Mouse (Mus musculus) neural tube, embryonic 14.5 days (tissue): ENCODE results near the gene Atp11b. TPM values are rescaled to one million over a fixed set of nuclear protein-coding genes. Genes with fewer than 3 reads are reported as not detected.

ENCODE experiments used
- ATAC-seq: fragments of 200-750 bp; cut with Nextera tagmentation; 2 replicates; pipeline ENCODE4 v1.8.0; 2017; ENCODE audit warnings: low read depth, mild to moderate bottlenecking, moderate TSS enrichment, moderate library complexity
- H3K27ac ChIP-seq: fragments of 300-500 bp; sonication (generic); 2 replicates; pipeline ENCODE4 v1.5.1; 2014; ENCODE audit warnings: low read depth, mild to moderate bottlenecking, control low read depth, low read length, moderate library complexity, mixed read lengths
- H3K27me3 ChIP-seq: fragments of 300-500 bp; sonication (generic); 2 replicates; pipeline ENCODE4 v1.6.1; 2014; ENCODE audit warnings: low read length; ENCODE audit not compliant: control insufficient read depth, insufficient read depth
- H3K36me3 ChIP-seq: fragments of 300-500 bp; sonication (generic); 2 replicates; pipeline ENCODE4 v1.6.1; 2014; ENCODE audit warnings: low read length, mixed read lengths; ENCODE audit not compliant: control insufficient read depth, insufficient read depth
- H3K4me1 ChIP-seq: fragments of 300-500 bp; sonication (generic); 2 replicates; pipeline ENCODE4 v1.6.1; 2014; ENCODE audit warnings: low read length; ENCODE audit not compliant: control insufficient read depth, insufficient read depth
- H3K4me2 ChIP-seq: fragments of 300-500 bp; sonication (generic); 2 replicates; pipeline ENCODE4 v1.6.1; 2014; ENCODE audit warnings: mild to moderate bottlenecking, low read depth, low read length, control low read depth
- H3K4me3 ChIP-seq: fragments of 300-500 bp; sonication (generic); 2 replicates; pipeline ENCODE4 v1.5.1; 2014; ENCODE audit warnings: low read depth, low read length, control low read depth, mixed read lengths
- H3K9ac ChIP-seq: fragments of 300-500 bp; sonication (generic); replicated peaks from 2 replicates; pipeline ENCODE4 v1.6.1; 2014; ENCODE audit warnings: low read depth, mild to moderate bottlenecking, control low read depth, low read length, mixed read lengths
- H3K9me3 ChIP-seq: fragments of 300-500 bp; sonication (generic); 2 replicates; pipeline ENCODE4 v1.6.1; 2016; ENCODE audit warnings: low read length; ENCODE audit not compliant: control insufficient read depth
- WGBS: fragments of 180-500 bp; shearing (Covaris S2); extraction: QIAGEN DNeasy Blood & Tissue Kit; methylation state at CpG from one replicate; pipeline ENCODE4 v1.1.7; 2014; 5-methylcytosine and 5-hydroxymethylcytosine counted together
- polyA plus RNA-seq: library from polyadenylated mRNA; unstranded; fragments of >200 nt; fragmentation: Nextera tagmentation; extraction: Ambion mirVana; gene quantifications from 2 replicates; pipeline ENCODE4 v1.2.1, GENCODE M21; 2014

The Atp11b gene
- polyA plus RNA-seq, 1 experiment from 2014 or later = 60.1 TPM

DNA sequence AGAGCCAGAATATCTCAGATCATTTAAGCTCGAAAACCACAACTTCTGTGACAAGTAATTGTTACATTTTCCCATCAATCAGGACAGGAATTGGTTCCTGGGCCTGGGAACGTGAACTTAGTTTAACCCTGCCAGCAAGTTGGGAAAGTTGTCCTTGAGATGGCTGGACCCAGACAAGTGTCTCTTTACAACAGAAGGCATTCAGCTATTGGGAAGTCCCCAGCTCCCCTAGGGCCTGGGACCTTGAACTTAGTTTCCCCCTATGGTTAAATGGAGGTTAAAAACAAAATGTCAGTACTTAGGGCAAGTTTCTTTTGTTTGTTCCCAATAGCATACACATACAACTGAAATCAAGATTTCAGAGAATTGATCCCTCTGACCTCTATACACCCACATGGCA, 2.2 kb upstream of the Atp11b start:
- H3K36me3 ChIP-seq = no peaks in the 10 kb centered on the region
- ATAC-seq = no peak
- 31% methylated on average over 2 of the region's 2 CpGs for WGBS

DNA sequence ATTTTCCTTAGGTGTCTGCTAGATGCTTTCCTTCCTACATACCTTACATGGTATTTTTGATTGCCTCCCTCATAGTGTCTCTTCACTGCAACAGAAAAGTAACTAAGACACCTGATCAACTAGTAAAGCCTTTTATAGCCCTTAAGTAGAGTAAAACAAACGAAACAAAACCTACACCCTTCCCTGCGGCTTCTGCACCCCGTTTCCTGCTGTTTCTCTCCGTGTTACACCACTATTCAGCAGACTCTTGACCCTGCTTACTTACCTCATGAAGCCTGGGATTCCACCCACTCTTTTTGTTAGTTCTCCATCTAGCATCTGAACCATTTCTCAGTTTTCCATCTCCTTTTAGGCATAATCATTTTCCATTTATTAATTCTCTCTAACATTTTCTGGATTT, 8.8 kb downstream of the Atp11b start:
- 46% methylated on average over 4 of the region's 4 CpGs for WGBS
- no peaks in the 10 kb centered on the region for H3K4me1 ChIP-seq
- H3K9ac ChIP-seq = no peak overlapping the region
- no peak overlapping the region for H3K27ac ChIP-seq
- H3K36me3 ChIP-seq = no peaks in the 10 kb centered on the region
- H3K9me3 ChIP-seq = no peaks in the 10 kb centered on the region
- ATAC-seq = no peak
- no peak overlapping the region for H3K4me2 ChIP-seq
- H3K4me3 ChIP-seq = no peak overlapping the region
- H3K27me3 ChIP-seq = no peaks in the 10 kb centered on the region

More for the DNA sequence above, 2.2 kb upstream of the Atp11b start:
- H3K4me2 ChIP-seq = no peak overlapping the region
- no peak overlapping the region for H3K9ac ChIP-seq
- no peaks in the 10 kb centered on the region for H3K9me3 ChIP-seq
- no peak overlapping the region for H3K4me3 ChIP-seq
- no peaks in the 10 kb centered on the region for H3K27me3 ChIP-seq
- H3K4me1 ChIP-seq = no peaks in the 10 kb centered on the region
- H3K27ac ChIP-seq = no peak overlapping the region

DNA sequence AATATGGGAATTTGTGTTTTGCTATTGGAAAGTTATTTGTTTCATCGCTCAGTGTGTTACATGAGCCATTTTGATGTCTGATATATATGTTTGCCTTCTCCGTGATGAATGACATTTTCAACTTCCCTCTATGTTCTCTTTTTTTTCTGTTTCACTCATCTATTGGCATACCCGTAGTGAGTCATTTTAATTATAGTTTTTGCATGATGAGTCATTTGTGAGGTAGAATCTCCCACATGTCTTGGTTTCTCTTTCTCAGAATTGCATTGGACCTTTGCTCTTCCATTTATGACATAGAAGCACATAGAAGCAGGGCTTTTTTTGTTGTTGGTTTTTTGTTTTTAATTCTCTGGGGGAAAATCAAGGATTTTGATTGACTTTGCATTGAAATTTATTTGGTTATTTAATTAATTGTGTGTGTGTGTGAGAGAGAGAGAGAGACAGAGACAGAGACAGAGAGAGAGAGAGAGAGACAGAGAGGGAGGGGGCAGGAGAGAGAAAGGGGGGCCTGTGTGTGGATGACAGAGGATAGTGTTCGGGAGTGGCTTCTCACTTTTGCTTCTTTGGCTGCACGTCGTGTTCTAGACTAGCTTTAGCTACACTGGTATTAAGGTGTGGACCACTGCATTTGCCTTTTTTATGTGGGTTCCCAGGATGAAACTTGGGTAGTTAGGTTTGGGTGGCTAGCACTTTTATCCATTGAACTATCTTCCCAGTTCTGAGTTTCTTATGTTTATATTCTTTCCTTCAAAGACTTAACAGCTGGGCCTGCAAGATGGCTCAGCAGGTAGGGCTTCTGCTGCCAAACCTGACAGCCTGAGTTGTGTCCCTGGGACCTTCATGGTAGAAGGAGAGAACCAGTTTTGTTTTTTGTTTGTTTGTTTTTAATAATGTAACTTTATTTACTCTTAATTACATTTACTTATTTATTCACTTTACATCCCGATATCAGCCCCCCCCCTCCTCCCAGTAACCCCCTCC, 11.0 kb downstream of the Atp11b start:
- no peaks in the 10 kb centered on the region for H3K27me3 ChIP-seq
- H3K9me3 ChIP-seq = no peaks in the 10 kb centered on the region
- no peaks in the 10 kb centered on the region for H3K36me3 ChIP-seq
- no peaks in the 10 kb centered on the region for H3K4me1 ChIP-seq
- H3K9ac ChIP-seq = no peak overlapping the region
- 75% methylated on average over 7 of the region's 7 CpGs for WGBS
- no peak overlapping the region for H3K27ac ChIP-seq
- H3K4me2 ChIP-seq = no peak overlapping the region
- ATAC-seq = no peak
- H3K4me3 ChIP-seq = no peak overlapping the region

DNA sequence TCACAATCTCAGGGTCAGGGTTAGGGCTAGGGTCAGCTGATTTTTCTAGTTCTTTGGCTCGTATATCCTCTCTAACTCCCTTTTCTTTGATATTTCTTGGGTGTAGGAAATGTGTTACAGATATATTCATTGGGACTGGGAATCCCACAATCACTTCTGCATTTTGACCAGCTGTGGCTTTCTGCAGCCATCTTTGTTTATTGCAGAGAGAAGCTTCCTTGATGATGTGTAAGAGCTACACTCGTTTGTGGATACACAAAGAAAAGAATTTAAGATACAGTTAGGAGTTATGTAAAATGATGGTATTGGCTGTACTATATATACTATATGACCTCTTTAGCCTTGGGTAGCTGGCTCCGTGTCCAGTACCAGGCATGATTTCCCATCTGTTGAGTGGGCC, 25.8 kb downstream of the Atp11b start:
- Histone ChIP-seq H3K36me3 (no peaks in the 10 kb centered on the region), H3K4me3 (no peak overlapping the region), H3K9me3 (no peaks in the 10 kb centered on the region), H3K4me2 (no peak overlapping the region), H3K27ac (no peak overlapping the region), H3K27me3 (no peaks in the 10 kb centered on the region), H3K9ac (no peak overlapping the region), H3K4me1 (no peaks in the 10 kb centered on the region)
- ATAC-seq = no peak
- WGBS = 90% methylated on average over 3 of the region's 3 CpGs

DNA sequence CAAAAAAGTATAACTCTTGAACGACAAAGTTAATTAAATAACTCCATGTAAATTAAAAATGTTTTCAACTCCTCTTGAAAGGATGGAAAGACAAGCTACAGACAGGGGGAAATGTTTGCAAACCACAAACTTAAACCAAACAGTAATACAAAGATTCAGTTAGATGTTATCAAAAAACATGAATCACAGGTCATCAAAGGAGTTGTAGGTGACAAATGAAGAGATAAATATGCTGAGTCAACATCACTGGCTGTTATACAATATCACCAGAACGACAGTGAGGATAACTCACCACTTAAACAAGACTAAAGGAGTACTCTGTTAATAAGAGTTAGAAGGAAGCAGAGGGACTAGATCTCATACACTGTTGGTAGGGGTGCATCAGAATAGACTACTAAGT, 48.1 kb downstream of the Atp11b start:
- ATAC-seq = no peak
- Histone ChIP-seq H3K27ac (no peak overlapping the region), H3K36me3 (peaks cover 8% of the 10 kb centered on the region; the same call in 1 of the 2 replicates), H3K9me3 (no peaks in the 10 kb centered on the region), H3K4me3 (no peak overlapping the region), H3K4me2 (no peak overlapping the region), H3K27me3 (no peaks in the 10 kb centered on the region), H3K9ac (no peak overlapping the region), H3K4me1 (no peaks in the 10 kb centered on the region)
- WGBS = 95% methylated on average over 2 of the region's 2 CpGs

DNA sequence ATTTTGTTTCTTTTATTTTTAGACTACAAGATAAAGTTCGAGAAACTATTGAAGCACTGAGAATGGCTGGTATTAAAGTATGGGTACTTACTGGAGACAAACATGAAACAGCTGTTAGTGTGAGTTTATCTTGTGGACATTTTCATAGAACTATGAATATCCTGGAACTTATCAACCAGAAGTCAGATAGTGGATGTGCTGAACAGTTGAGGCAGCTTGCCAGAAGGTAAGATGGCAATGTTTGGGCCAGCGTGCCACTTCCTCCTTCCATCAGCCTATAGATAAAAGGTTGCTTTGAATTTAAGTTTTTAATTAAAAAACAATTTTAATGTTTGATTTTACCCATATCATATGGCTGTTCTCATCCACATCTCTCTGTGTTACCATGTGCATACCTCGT, 66.0 kb downstream of the Atp11b start:
- WGBS = 97% methylated on average over 3 of the region's 3 CpGs
- H3K4me3 ChIP-seq = no peak overlapping the region
- no peaks in the 10 kb centered on the region for H3K27me3 ChIP-seq
- no peaks in the 10 kb centered on the region for H3K4me1 ChIP-seq
- ATAC-seq = no peak
- H3K9me3 ChIP-seq = no peaks in the 10 kb centered on the region
- H3K36me3 ChIP-seq = 0 out of 2 replicates have a peak, but pooled peaks cover 4% of the 10 kb centered on the region
- H3K27ac ChIP-seq = no peak overlapping the region
- no peak overlapping the region for H3K9ac ChIP-seq
- H3K4me2 ChIP-seq = no peak overlapping the region

DNA sequence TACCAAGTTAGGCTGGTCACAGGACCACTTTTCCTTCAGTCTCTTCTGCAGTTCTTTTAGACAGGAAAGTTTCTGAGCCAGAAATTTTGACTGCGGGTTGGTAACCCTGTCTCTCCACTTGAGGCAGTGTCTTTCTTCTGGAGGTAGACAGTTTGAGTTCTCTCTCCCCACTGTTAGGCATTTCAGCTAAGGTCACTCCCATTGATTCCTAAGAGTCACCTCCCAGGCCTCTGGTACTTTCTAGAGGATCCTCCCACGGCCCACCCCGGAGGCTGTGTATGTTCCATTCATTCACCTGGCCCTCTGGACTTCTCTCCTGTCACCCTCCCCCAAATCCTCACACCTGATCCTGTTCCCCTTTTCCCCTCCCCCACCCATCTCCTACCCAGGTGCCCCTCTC, 68.1 kb downstream of the Atp11b start:
- no peak for ATAC-seq
- 0 out of 2 replicates have a peak, but pooled peaks cover 4% of the 10 kb centered on the region for H3K36me3 ChIP-seq
- no peak overlapping the region for H3K4me2 ChIP-seq
- H3K9ac ChIP-seq = no peak overlapping the region
- H3K27me3 ChIP-seq = no peaks in the 10 kb centered on the region
- no peak overlapping the region for H3K27ac ChIP-seq
- H3K4me3 ChIP-seq = no peak overlapping the region
- 100% methylated on average over 3 of the region's 3 CpGs for WGBS
- H3K9me3 ChIP-seq = no peaks in the 10 kb centered on the region
- no peaks in the 10 kb centered on the region for H3K4me1 ChIP-seq

DNA sequence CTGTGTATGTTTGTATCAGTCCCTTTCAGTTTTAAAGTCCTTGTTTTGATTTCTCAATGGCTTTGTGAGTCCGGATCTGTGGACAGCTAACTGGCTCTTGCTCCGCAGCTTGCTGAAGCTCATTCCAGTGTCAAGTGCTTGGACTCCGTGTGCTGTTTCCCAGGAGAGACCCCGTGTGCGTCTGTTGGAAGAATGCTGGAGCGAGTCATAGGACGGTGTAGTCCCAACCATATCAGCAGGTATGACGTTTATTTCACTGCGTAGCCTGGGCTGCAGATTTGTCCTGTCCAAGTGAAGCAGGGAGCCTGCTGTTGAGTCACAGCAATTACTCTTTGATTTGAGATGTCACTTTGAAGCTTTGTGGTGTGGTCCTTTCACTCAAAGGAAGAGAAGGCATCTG, 95.4 kb downstream of the Atp11b start:
- no peak overlapping the region for H3K4me3 ChIP-seq
- WGBS = 94% methylated on average over 9 of the region's 9 CpGs
- no peak for ATAC-seq
- no peaks in the 10 kb centered on the region for H3K27me3 ChIP-seq
- no peak overlapping the region for H3K27ac ChIP-seq
- H3K4me1 ChIP-seq = no peaks in the 10 kb centered on the region
- H3K36me3 ChIP-seq = no peaks in the 10 kb centered on the region
- no peaks in the 10 kb centered on the region for H3K9me3 ChIP-seq
- H3K4me2 ChIP-seq = no peak overlapping the region
- H3K9ac ChIP-seq = no peak overlapping the region

DNA sequence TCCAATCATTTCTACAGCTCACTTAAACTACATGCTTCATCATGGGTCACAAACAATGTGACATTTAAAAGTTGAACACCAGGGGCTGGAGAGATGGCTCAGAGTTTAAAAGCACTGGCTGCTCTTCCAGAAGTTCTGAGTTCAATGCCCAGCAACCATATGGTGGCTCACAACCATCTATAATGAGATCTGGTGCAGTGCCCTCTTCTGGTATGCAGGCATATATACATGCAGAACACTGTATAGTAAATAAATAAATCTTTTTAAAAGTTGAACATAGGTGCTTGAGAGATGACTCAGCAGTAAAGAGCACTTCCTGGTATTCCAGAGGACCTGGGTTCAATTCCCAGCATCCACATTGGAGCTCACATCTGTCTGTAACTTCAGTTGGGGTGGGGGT, 129.4 kb downstream of the Atp11b start:
- no peaks in the 10 kb centered on the region for H3K27me3 ChIP-seq
- H3K4me3 ChIP-seq = no peak overlapping the region
- no peak overlapping the region for H3K9ac ChIP-seq
- no peak overlapping the region for H3K4me2 ChIP-seq
- no peak for ATAC-seq
- no peak overlapping the region for H3K27ac ChIP-seq
- no peaks in the 10 kb centered on the region for H3K36me3 ChIP-seq
- H3K9me3 ChIP-seq = no peaks in the 10 kb centered on the region
- no peaks in the 10 kb centered on the region for H3K4me1 ChIP-seq
